Mouse (Mus musculus): ENCODE measurements around the gene Anapc7.

Gene Anapc7

GRCm38 (mm10) chr5:122458066-122458465 lies 36.6 kb downstream of the Anapc7 start:
- TF ChIP-seq CTCF (conservative IDR thresholded peaks at IDR 0.05; ENCODE audit: low read length) = no peak
- no peak for TF ChIP-seq POU5F1 (IDR thresholded peaks at IDR 0.05; ENCODE audit: borderline replicate concordance, low read length)
- H3K4me3 ChIP-seq (replicated peaks; ENCODE audit: low read length) = no peak overlapping the region
- H3K27me3 ChIP-seq (ENCODE audit: insufficient read depth, low read length) = no peaks in the 10 kb centered on the region
- peaks cover 67% of the 10 kb centered on the region for H3K4me1 ChIP-seq (replicated peaks; ENCODE audit: low read depth, low read length)
- peaks cover 97% of the 10 kb centered on the region for H3K36me3 ChIP-seq (ENCODE audit: insufficient read depth, low read length)
- no peaks in the 10 kb centered on the region for H3K9me3 ChIP-seq (ENCODE audit: low read length)

- TF ChIP-seq NANOG (IDR thresholded peaks at IDR 0.05; ENCODE audit: borderline replicate concordance, low read length) (no peak), CTCF (conservative IDR thresholded peaks at IDR 0.05; ENCODE audit: low read length) (no peak), POU5F1 (IDR thresholded peaks at IDR 0.05; ENCODE audit: borderline replicate concordance, low read length) (no peak)
- H3K4me3 ChIP-seq (replicated peaks; ENCODE audit: low read length) = no peak overlapping the region
- peaks cover 55% of the 10 kb centered on the region for H3K4me1 ChIP-seq (replicated peaks; ENCODE audit: low read depth, low read length)
- peaks cover 100% of the 10 kb centered on the region for H3K36me3 ChIP-seq (ENCODE audit: insufficient read depth, low read length)
- H3K9me3 ChIP-seq (ENCODE audit: low read length) = no peaks in the 10 kb centered on the region
- H3K27me3 ChIP-seq (ENCODE audit: insufficient read depth, low read length) = no peaks in the 10 kb centered on the region
Measured at GRCm38 (mm10) chr5:122459335-122459734, 37.8 kb downstream of the Anapc7 start.

GRCm38 (mm10) chr5:122460656-122461055 lies 39.2 kb downstream of the Anapc7 start:
- H3K9me3 ChIP-seq (ENCODE audit: low read length) = no peaks in the 10 kb centered on the region
- TF ChIP-seq POU5F1 (IDR thresholded peaks at IDR 0.05; ENCODE audit: borderline replicate concordance, low read length) = no peak
- no peak for TF ChIP-seq NANOG (IDR thresholded peaks at IDR 0.05; ENCODE audit: borderline replicate concordance, low read length)
- no peak for TF ChIP-seq CTCF (conservative IDR thresholded peaks at IDR 0.05; ENCODE audit: low read length)
- H3K4me3 ChIP-seq (replicated peaks; ENCODE audit: low read length) = no peak overlapping the region
- H3K4me1 ChIP-seq (replicated peaks; ENCODE audit: low read depth, low read length) = peaks cover 41% of the 10 kb centered on the region
- H3K27me3 ChIP-seq (ENCODE audit: insufficient read depth, low read length) = no peaks in the 10 kb centered on the region
- H3K36me3 ChIP-seq (ENCODE audit: insufficient read depth, low read length) = peaks cover 100% of the 10 kb centered on the region

- peaks cover 34% of the 10 kb centered on the region for H3K4me1 ChIP-seq (replicated peaks; ENCODE audit: low read depth, low read length)
- no peak for TF ChIP-seq POU5F1 (IDR thresholded peaks at IDR 0.05; ENCODE audit: borderline replicate concordance, low read length)
- TF ChIP-seq CTCF (conservative IDR thresholded peaks at IDR 0.05; ENCODE audit: low read length) = no peak
- no peak for TF ChIP-seq NANOG (IDR thresholded peaks at IDR 0.05; ENCODE audit: borderline replicate concordance, low read length)
Measured at GRCm38 (mm10) chr5:122461431-122461830, 39.9 kb downstream of the Anapc7 start.

GRCm38 (mm10) chr5:122471658-122472057 lies 50.2 kb downstream of the Anapc7 start:
- peaks cover 100% of the 10 kb centered on the region for H3K36me3 ChIP-seq (ENCODE audit: insufficient read depth, low read length)
- TF ChIP-seq NANOG (IDR thresholded peaks at IDR 0.05; ENCODE audit: borderline replicate concordance, low read length) (no peak), CTCF (conservative IDR thresholded peaks at IDR 0.05; ENCODE audit: low read length) (no peak), POU5F1 (IDR thresholded peaks at IDR 0.05; ENCODE audit: borderline replicate concordance, low read length) (no peak)
- peaks cover 26% of the 10 kb centered on the region for H3K4me1 ChIP-seq (replicated peaks; ENCODE audit: low read depth, low read length)
- no peaks in the 10 kb centered on the region for H3K9me3 ChIP-seq (ENCODE audit: low read length)
- no peaks in the 10 kb centered on the region for H3K27me3 ChIP-seq (ENCODE audit: insufficient read depth, low read length)
- no peak overlapping the region for H3K4me3 ChIP-seq (replicated peaks; ENCODE audit: low read length)

More at GRCm38 (mm10) chr5:122461431-122461830, 39.9 kb downstream of the Anapc7 start:
- Histone ChIP-seq H3K4me3 (replicated peaks; ENCODE audit: low read length) (no peak overlapping the region), H3K9me3 (ENCODE audit: low read length) (no peaks in the 10 kb centered on the region), H3K27me3 (ENCODE audit: insufficient read depth, low read length) (no peaks in the 10 kb centered on the region), H3K36me3 (ENCODE audit: insufficient read depth, low read length) (peaks cover 100% of the 10 kb centered on the region)

GRCm38 (mm10) chr5:122474643-122475363 lies 53.3 kb downstream of the Anapc7 start:
- no peak overlapping the region for H3K4me3 ChIP-seq (replicated peaks; ENCODE audit: low read length)
- H3K27me3 ChIP-seq (ENCODE audit: insufficient read depth, low read length) = no peaks in the 10 kb centered on the region
- peaks cover 95% of the 10 kb centered on the region for H3K36me3 ChIP-seq (ENCODE audit: insufficient read depth, low read length)
- TF ChIP-seq NANOG (IDR thresholded peaks at IDR 0.05; ENCODE audit: borderline replicate concordance, low read length) = no peak
- no peak for TF ChIP-seq POU5F1 (IDR thresholded peaks at IDR 0.05; ENCODE audit: borderline replicate concordance, low read length)
- TF ChIP-seq CTCF (conservative IDR thresholded peaks at IDR 0.05; ENCODE audit: low read length) = no peak; the same call in 1 of the 2 replicates
- H3K4me1 ChIP-seq (replicated peaks; ENCODE audit: low read depth, low read length) = peaks cover 35% of the 10 kb centered on the region
- no peaks in the 10 kb centered on the region for H3K9me3 ChIP-seq (ENCODE audit: low read length)

- TF ChIP-seq CTCF (conservative IDR thresholded peaks at IDR 0.05; ENCODE audit: low read length) (no peak), POU5F1 (IDR thresholded peaks at IDR 0.05; ENCODE audit: borderline replicate concordance, low read length) (no peak), NANOG (IDR thresholded peaks at IDR 0.05; ENCODE audit: borderline replicate concordance, low read length) (no peak)
- Histone ChIP-seq H3K9me3 (ENCODE audit: low read length) (no peaks in the 10 kb centered on the region), H3K4me3 (replicated peaks; ENCODE audit: low read length) (no peak overlapping the region), H3K4me1 (replicated peaks; ENCODE audit: low read depth, low read length) (peaks cover 45% of the 10 kb centered on the region), H3K36me3 (ENCODE audit: insufficient read depth, low read length) (peaks cover 95% of the 10 kb centered on the region), H3K27me3 (ENCODE audit: insufficient read depth, low read length) (no peaks in the 10 kb centered on the region)
Measured at GRCm38 (mm10) chr5:122476078-122476477, 54.6 kb downstream of the Anapc7 start.

GRCm38 (mm10) chr5:122477492-122477891 lies 56.0 kb downstream of the Anapc7 start:
- H3K27me3 ChIP-seq (ENCODE audit: insufficient read depth, low read length) = no peaks in the 10 kb centered on the region
- no peaks in the 10 kb centered on the region for H3K9me3 ChIP-seq (ENCODE audit: low read length)
- peaks cover 94% of the 10 kb centered on the region for H3K36me3 ChIP-seq (ENCODE audit: insufficient read depth, low read length)
- H3K4me1 ChIP-seq (replicated peaks; ENCODE audit: low read depth, low read length) = peaks cover 57% of the 10 kb centered on the region
- TF ChIP-seq CTCF (conservative IDR thresholded peaks at IDR 0.05; ENCODE audit: low read length) = no peak
- no peak for TF ChIP-seq POU5F1 (IDR thresholded peaks at IDR 0.05; ENCODE audit: borderline replicate concordance, low read length)
- TF ChIP-seq NANOG (IDR thresholded peaks at IDR 0.05; ENCODE audit: borderline replicate concordance, low read length) = no peak
- no peak overlapping the region for H3K4me3 ChIP-seq (replicated peaks; ENCODE audit: low read length)

- no peaks in the 10 kb centered on the region for H3K27me3 ChIP-seq (ENCODE audit: insufficient read depth, low read length)
- no peak overlapping the region for H3K4me3 ChIP-seq (replicated peaks; ENCODE audit: low read length)
- TF ChIP-seq CTCF (conservative IDR thresholded peaks at IDR 0.05; ENCODE audit: low read length) (no peak), POU5F1 (IDR thresholded peaks at IDR 0.05; ENCODE audit: borderline replicate concordance, low read length) (no peak), NANOG (IDR thresholded peaks at IDR 0.05; ENCODE audit: borderline replicate concordance, low read length) (0 out of 2 replicates have a peak, but pooled peaks have one; percentile 4)
- peaks cover 70% of the 10 kb centered on the region for H3K4me1 ChIP-seq (replicated peaks; ENCODE audit: low read depth, low read length)
- no peaks in the 10 kb centered on the region for H3K9me3 ChIP-seq (ENCODE audit: low read length)
- peaks cover 94% of the 10 kb centered on the region for H3K36me3 ChIP-seq (ENCODE audit: insufficient read depth, low read length)
Measured at GRCm38 (mm10) chr5:122479131-122479530, 57.6 kb downstream of the Anapc7 start.
